Mouse (Mus musculus) thymus, adult 2 months (tissue): Measurements from ENCODE around the gene Ldb2.

Experiments used
- CTCF ChIP-seq: fragments of 200-500 bp; IDR thresholded peaks from 2 replicates; pipeline ENCODE4 v1.5.1; 2012; ENCODE audit warnings: mild to moderate bottlenecking, control low read depth, low read length, moderate library complexity, borderline replicate concordance; ENCODE audit not compliant: control insufficient read depth, poor library complexity, insufficient read depth; ENCODE audit errors: extremely low read depth
- POLR2A ChIP-seq: fragments of 200-500 bp; IDR thresholded peaks from 2 replicates; pipeline ENCODE4 v1.6.1; 2012; ENCODE audit warnings: mild to moderate bottlenecking, low read length, control low read depth, moderate library complexity; ENCODE audit not compliant: control insufficient read depth, poor library complexity, insufficient read depth; ENCODE audit errors: extremely low read depth

DNA sequence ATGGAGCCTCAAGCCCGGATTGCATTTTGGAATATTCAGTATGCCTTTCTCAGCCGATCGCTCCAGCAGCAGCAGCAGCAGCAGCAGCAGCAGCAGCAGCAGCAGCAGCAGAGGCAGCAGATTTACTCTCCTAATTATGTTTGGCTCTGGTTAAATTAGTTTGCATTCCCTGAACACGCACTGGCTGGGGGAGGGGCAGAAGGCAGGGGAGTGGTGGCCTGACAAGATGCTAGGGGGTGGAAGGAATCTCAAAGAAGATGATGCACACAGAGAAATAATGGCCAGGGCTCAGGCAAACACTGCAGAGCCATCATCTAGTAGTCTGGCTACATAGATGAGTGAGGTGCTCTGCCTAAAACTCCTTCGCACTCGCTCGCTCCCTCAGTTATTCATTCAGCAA is 102.9 kb downstream of the Ldb2 start:
- TF ChIP-seq CTCF (no peak), POLR2A (no peak)
